Mouse (Mus musculus) urinary bladder, adult 18-20 months (tissue): ENCODE data around the gene Hipk2.

Experiments used
- DNase-seq, 2 experiments: peaks; one replicate each; pipeline ENCODE4 v3.0.0; 2022; ENCODE audit warnings: low spot score in 2 of 2, mixed read lengths in 2 of 2

The Hipk2 gene

GRCm38 (mm10) chr6:38902820-38903439, 27.0 kb upstream of the Hipk2 start:
- DNase-seq = no peak

- DNase-seq = no peak
Measured at GRCm38 (mm10) chr6:38901636-38902035, 25.7 kb upstream of the Hipk2 start.

- DNase-seq = no peak
Measured at GRCm38 (mm10) chr6:38901152-38901551, 25.2 kb upstream of the Hipk2 start.

DNA sequence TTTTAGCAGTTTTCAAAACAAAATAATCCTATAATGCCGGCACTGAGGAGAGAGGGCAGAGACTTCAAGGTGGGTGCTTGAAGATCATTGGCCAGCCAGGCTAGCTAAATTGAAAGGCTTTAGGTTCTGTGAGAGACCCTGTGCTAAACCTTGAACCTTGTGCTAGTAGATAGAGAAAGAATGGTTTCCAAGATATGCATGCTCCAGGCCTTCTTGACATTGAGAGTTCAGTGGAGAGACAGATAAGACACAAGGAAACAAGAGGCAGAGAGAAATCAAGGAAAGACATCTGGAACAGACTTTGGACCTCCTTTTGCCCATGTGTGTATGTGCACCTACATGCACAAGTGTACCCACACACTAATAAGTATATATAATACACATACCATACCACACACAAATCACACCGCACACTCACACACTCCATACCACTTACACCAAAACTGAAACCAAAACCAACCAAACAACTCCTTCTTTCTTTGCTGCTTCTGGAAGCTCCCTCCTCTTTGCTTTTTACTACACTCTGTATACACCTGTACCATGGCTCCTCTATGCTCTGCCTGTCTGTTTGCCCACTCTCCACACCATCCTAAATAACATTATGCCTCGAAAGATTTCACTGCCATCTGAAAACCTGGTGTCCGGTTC, 24.6 kb upstream of the Hipk2 start:
- no peak for DNase-seq

DNA sequence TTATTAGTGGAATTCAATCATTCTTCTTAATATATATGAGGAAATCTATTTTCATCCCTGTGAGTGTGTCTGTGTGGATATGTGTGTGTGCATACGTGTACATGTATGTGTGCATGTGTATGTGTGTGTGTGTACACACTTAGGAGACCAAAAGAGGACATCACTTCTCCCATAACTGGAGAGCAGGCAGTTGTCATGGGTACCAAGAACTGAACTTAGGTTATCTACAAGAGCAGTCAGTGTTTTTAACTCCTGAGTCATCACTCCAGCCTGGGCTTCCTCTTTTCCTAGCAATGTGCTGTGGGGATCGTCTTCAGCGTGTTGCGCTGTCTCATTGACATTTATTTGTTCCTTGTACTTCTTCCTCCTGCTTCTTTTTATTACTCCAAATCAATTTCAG, 24.1 kb upstream of the Hipk2 start:
- no peak for DNase-seq

DNA sequence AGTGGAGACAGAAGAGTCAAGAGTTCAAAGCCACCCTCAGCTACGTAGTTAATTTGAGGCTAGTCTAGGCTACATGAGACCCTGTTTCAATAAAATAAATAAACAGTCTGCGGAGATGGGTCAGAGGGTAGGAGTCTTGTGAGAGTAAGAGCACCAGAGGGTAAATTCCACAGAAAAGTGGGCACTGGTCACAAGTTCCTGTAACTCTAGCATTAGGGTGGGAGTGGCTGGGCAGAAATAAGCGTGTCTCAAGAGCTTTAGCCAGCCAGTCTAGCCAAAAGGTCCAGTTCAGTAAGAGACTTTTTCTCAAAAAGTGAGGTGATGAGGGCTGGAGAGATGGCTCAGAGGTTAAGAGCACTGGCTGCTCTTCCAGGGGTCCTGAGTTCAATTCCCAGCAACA, 17.6 kb upstream of the Hipk2 start:
- DNase-seq = no peak

- DNase-seq = no peak
Measured at GRCm38 (mm10) chr6:38892017-38892416, 16.1 kb upstream of the Hipk2 start.

- DNase-seq = no peak
Measured at GRCm38 (mm10) chr6:38889156-38889555, 13.2 kb upstream of the Hipk2 start.

GRCm38 (mm10) chr6:38887436-38887835, 11.5 kb upstream of the Hipk2 start:
- DNase-seq = no peak

GRCm38 (mm10) chr6:38885132-38885531, 9.2 kb upstream of the Hipk2 start:
- no peak for DNase-seq

DNA sequence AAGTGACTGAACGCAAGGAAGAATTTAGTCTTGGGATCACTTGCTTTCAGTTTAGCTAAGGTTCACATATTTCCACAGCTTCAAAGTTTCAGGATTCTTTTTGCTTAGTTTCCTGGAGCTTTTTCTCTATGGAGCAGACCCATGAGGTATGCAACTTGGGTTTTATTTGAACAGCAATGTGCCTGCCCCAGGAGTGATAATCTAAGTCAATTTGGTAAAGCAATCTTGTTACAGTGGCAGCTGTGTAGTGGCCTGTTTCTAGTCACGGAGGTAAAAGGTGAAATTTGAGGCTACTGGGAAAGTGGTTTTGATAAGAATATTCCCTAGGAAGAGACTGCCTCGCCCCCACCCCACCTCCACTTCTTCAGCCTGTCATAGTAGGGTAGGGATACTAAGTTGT, 8.5 kb upstream of the Hipk2 start:
- DNase-seq = no peak

GRCm38 (mm10) chr6:38882728-38883171, 6.8 kb upstream of the Hipk2 start:
- no peak for DNase-seq

- DNase-seq = no peak
Measured at GRCm38 (mm10) chr6:38881975-38882374, 6.0 kb upstream of the Hipk2 start.

DNA sequence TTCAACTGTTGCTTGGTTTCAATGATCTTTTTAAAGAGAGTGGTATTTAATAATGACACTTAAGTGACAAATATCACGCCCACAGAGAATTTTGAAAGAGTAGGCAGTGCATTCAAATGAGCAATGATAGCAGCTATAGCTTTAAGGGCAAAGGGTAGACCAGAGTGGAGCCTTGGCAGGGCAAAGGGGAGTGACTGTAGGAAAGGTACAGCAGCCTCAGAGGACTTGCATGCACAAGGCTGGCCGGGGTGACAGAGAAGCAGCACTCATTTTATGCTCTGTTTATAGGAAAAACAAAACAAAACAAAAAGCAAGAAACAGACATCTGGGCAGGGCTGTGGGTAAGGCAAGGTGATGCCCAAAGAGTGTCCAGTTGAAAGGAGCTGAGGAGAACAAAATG, 5.5 kb upstream of the Hipk2 start:
- no peak for DNase-seq

- DNase-seq = no peak
Measured at GRCm38 (mm10) chr6:38877674-38878073, 1.7 kb upstream of the Hipk2 start.

DNA sequence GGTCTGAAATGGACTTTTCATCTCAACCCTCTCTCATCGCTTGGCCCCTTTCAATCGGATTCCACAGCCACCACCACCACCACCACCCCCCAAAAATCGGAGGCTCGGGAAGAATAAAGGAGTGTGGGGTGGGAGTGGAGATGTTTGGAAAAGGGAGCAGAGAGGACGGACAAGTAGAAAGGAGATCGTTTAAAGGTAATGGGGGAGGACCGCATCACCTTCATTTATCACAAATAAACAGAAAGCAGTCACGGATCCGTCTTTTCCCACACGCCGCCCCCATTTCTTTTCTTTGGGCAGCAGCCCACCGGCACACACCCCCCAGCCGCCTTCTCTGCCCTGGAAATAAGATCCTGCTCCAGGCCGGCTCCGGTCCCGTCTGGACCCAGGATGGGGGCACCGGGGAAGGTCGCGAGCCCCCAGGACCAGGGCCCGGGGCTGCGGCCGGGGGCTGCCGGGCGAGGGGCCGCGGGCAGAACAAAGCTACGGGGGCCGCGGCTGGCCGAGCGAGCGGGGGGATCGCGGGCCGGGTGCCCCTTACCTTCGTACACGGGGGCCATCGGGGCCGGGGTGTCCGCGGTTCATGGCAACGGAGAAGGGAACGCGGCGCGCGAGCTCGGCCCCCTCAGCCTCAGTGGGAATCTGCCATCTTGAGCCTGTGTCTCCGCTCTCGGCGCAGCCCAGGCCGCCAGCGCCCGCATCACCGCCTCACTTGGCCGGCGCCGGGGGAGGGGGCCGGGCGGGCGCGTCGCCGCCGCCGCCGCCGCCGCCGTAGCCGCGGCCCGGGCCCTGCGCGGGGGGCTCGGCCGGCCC, 501 bp downstream of the Hipk2 start, which contains the start of gene Tbxas1:
Tbxas1 (plus strand) TSS at position 147 of the 813 bp plus-strand sequence.
- DNase-seq = peak; percentile 15 to 46

GRCm38 (mm10) chr6:38874565-38875257, 1.3 kb downstream of the Hipk2 start:
- DNase-seq = no peak

DNA sequence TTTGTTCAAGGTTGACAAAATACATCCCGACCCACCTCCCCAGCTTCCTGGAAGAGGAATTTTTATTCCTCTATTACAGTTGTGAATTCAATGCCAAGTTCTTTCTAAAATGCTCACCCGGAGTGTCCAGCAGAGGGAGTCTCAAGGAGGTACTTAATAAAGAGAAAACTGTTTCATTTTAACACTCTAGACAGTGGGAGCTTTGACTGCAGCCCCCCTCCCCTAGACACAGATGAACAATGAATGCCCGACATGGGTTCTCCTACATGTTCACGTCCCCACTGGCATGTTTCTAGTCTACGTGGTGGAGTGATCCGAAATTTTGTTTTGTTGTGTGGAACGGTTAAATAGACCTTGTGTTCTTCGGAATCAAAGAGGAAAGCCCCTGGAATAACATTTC, 1.9 kb downstream of the Hipk2 start:
- DNase-seq = peak in 1 of 2 experiments; percentile 44

DNA sequence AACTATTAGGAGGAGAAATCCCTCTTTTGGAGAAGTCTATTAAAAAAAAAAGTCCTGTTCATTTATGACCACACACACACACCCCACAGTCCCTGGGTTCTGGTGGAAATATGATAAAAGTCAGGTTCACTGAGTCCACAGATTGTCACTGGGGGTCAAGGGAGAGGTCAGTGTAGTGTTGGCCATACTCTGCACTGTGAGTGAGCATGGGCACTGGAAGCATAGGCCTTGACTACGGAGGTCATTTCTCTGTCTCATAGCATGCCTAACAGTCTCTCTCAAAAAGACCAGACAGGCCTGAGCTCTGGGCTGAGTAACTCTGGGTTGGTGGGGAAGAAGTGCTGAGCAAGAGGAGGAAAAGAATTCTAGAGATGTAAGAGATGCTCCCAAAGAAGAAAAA, 2.6 kb downstream of the Hipk2 start:
- no peak for DNase-seq

DNA sequence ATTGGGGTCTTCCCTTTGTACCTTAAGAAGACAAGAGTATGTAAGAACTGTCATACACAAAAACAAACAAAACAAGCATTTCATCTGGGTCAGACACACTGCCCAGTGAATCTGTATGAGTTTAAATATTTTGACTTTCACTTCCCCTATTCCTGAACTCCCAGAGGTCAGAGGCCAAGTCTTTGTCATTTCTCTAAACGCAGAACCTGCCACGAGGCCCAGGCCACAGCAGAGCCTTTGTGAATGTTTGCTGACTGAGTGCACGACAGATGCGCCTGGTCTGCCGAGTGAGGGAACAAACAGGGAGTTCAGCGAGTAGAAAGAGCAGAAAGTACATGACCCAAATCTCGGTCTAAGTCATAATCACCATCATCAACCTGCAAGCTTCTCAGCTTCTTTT, 4.9 kb downstream of the Hipk2 start:
- DNase-seq = no peak

DNA sequence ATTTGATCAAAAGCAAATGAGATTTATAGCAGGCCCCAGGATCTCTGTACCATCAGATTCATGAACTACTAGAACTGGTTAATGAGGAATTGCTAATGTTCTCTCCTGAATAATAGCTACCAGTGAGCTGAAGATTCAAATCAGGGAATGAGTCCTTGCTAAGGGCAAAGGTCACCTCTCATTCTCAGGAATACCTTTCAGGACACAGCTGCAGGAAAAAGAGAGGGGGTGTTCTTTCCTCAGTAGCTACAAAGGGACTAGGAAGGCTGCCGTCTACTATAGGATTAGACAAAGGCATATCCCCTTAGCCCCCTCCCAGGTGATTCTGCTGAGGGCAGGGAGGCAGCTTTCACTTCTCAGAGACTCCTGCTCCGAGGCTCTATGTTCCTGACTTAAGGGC, 5.9 kb downstream of the Hipk2 start:
- DNase-seq = no peak

DNA sequence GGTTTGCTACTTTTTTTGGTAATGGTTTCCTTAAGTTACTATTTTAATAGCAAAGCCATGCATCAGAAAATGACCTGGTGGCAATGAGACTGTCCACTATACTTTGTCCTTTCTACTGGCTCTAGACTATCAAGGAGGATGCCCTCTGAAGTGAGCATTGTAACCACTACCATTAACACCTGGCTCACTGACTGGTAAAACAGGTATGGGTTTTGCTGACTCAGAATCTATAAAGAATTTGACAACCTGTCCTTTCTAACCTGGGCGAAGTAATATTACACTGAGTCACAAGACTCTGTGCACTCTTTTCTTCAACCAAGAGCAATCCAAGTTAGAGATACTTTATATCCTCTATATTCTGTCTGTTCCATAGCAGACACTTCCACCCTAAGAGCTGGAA, 7.0 kb downstream of the Hipk2 start:
- DNase-seq = no peak
